Comparison of ENCODE assay signal across 8 mouse cellular contexts in the genomic region with DNA sequence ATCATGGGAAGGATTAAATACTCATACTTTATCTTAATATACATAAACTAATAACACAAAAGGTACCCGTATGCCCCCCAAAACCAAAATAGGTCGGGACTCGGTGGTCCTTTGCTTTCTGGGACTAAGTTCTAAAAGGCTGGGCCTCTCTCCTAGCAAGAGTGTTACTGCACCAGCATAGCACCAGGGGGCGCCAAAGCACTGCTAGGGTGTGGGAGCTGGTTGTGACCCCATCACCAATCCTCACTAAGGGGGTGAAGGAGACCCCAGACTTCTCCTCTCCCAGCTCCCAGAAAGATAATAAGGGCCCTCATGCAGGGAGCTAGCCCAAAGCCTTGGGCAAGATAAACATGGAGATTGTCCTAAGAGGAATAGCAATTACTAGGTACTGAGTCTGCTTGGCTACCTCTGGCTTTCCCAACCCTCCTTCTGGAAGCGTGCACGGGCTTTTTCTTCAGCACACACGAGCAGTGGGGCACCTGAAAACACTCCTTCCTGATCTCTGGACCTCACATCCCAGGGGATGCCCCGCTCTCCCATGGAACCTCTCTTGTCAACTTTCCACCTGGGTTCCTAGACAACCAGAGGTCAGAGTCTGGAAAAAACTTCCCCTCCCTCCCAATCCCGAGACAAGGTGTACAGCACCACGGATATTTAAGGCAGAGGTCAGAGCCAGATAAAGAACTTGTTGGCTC. TPM values are rescaled to one million over a fixed set of nuclear protein-coding genes. Genes with fewer than 3 reads are reported as not detected.
DNase-seq lines count a peak whose midpoint lies in the region; ATAC-seq lines count a peak whose summit lies in the region.

No protein-coding gene starts in this region.

- no peak for ATAC-seq in embryonic facial prominence, embryonic 11.5 days (replicated peaks; ENCODE audit: insufficient number of reproducible peaks, low FRiP score, low TSS enrichment, low read depth)
- peak; percentile 36 for ATAC-seq in megakaryocyte progenitor cell, adult 5-6 weeks (replicated peaks; ENCODE audit: poor library complexity)

- H3K27ac ChIP-seq in heart, embryonic 10.5 days = no peak overlapping the region
- no peak overlapping the region for H3K27ac ChIP-seq in embryonic facial prominence, embryonic 11.5 days (replicated peaks; ENCODE audit: low read depth, low read length)

- peaks cover 67% of the 10 kb centered on the region for H3K4me1 ChIP-seq in heart, embryonic 10.5 days
- H3K4me1 ChIP-seq in embryonic facial prominence, embryonic 11.5 days (ENCODE audit: control insufficient read depth, insufficient read depth, low read length) = no peaks in the 10 kb centered on the region

- H3K27me3 ChIP-seq in heart, embryonic 10.5 days (ENCODE audit: insufficient read depth, poor library complexity, severe bottlenecking) = peaks cover 32% of the 10 kb centered on the region
- H3K27me3 ChIP-seq in embryonic facial prominence, embryonic 11.5 days (ENCODE audit: control insufficient read depth, insufficient read depth, low read length) = peaks cover 26% of the 10 kb centered on the region

- 28% methylated on average over 10 of the region's 10 CpGs for WGBS in heart, embryonic 10.5 days
- 32% methylated on average over 10 of the region's 10 CpGs for WGBS in embryonic facial prominence, embryonic 11.5 days

- H3K4me2 ChIP-seq in embryonic facial prominence, embryonic 11.5 days (ENCODE audit: low read depth, low read length) = no peak overlapping the region

- no peaks in the 10 kb centered on the region for H3K36me3 ChIP-seq in heart, embryonic 10.5 days
- no peaks in the 10 kb centered on the region for H3K36me3 ChIP-seq in embryonic facial prominence, embryonic 11.5 days (replicated peaks; ENCODE audit: control insufficient read depth, insufficient read depth, low read depth, low read length)

- no peaks in the 10 kb centered on the region for H3K9me3 ChIP-seq in heart, embryonic 10.5 days
- no peaks in the 10 kb centered on the region for H3K9me3 ChIP-seq in embryonic facial prominence, embryonic 11.5 days (replicated peaks; ENCODE audit: control insufficient read depth, low read length)

- no peak overlapping the region for H3K9ac ChIP-seq in embryonic facial prominence, embryonic 11.5 days (replicated peaks; ENCODE audit: low read length)

- DNase-seq in heart, adult 11 months = peak; percentile 96
- DNase-seq in heart, embryonic 10.5 days (ENCODE audit: low spot score) = no peak
- peak; percentile 80 for DNase-seq in 416B (ENCODE audit: low read depth)
- DNase-seq in adrenal gland, postnatal 10 days = peak; percentile 90
- peak; percentile 81 for DNase-seq in embryonic facial prominence, embryonic 11.5 days (ENCODE audit: low spot score)
- peak; percentile 82 to 84 for DNase-seq in kidney, postnatal 25 days
- peak; percentile 83 to 98 for DNase-seq in thymus, postnatal 10 days (ENCODE audit: low spot score in 2 of 2)

- no peak overlapping the region for H3K4me3 ChIP-seq in heart, embryonic 10.5 days
- H3K4me3 ChIP-seq in embryonic facial prominence, embryonic 11.5 days (ENCODE audit: low read depth, low read length) = no peak overlapping the region

RNA-seq across cellular contexts. Expression of gene Slc9a3r1, which starts 2.1 kb away (rescaled TPM):
- polyA plus RNA-seq in heart, embryonic 10.5 days (2016; fragmentation: Nextera tagmentation; extraction: Ambion mirVana) = 29.5 and 74.6 TPM in 2 replicates
- total RNA-seq in adrenal gland, postnatal 10 days (2021) = 10 to 100 TPM; 26.3 to 30.4 TPM
- 31.3 and 36.0 TPM in 2 replicates for polyA plus RNA-seq in embryonic facial prominence, embryonic 11.5 days (2014; fragmentation: Nextera tagmentation; extraction: Ambion mirVana)
- total RNA-seq in megakaryocyte progenitor cell, adult 5-6 weeks (2015) = 51.4 TPM in 2 replicates
- 44.7 and 49.4 TPM in 2 replicates for total RNA-seq in megakaryocyte progenitor cell, adult 5-6 weeks (2017)

RNA-seq across cellular contexts. Expression of gene Tmem104, which starts 26.3 kb away (rescaled TPM):
- 9.6 TPM in 2 replicates for polyA plus RNA-seq in heart, embryonic 10.5 days (2016; fragmentation: Nextera tagmentation; extraction: Ambion mirVana)
- 10 to 100 TPM in 1 of 2 experiments, 1 to 10 TPM in 1; 9.5 to 15.7 TPM for total RNA-seq in adrenal gland, postnatal 10 days (2021)
- 6.9 and 7.7 TPM in 2 replicates for polyA plus RNA-seq in embryonic facial prominence, embryonic 11.5 days (2014; fragmentation: Nextera tagmentation; extraction: Ambion mirVana)
- total RNA-seq in megakaryocyte progenitor cell, adult 5-6 weeks (2015) = 7.8 and 8.3 TPM in 2 replicates
- total RNA-seq in megakaryocyte progenitor cell, adult 5-6 weeks (2017) = 2.4 and 8.2 TPM in 2 replicates

RNA-seq across cellular contexts. Expression of gene Nat9, which starts 26.6 kb away (rescaled TPM):
- polyA plus RNA-seq in heart, embryonic 10.5 days (2016; fragmentation: Nextera tagmentation; extraction: Ambion mirVana) = 15.8 and 17.0 TPM in 2 replicates
- total RNA-seq in adrenal gland, postnatal 10 days (2021) = 10 to 100 TPM; 27.4 to 28.4 TPM
- polyA plus RNA-seq in embryonic facial prominence, embryonic 11.5 days (2014; fragmentation: Nextera tagmentation; extraction: Ambion mirVana) = 15.5 and 19.5 TPM in 2 replicates
- total RNA-seq in megakaryocyte progenitor cell, adult 5-6 weeks (2015) = 17.4 and 17.8 TPM in 2 replicates
- total RNA-seq in megakaryocyte progenitor cell, adult 5-6 weeks (2017) = 20.2 and 25.5 TPM in 2 replicates

RNA-seq across cellular contexts. Expression of gene Cd300lf, which starts 27.2 kb away (rescaled TPM):
- polyA plus RNA-seq in heart, embryonic 10.5 days (2016; fragmentation: Nextera tagmentation; extraction: Ambion mirVana) = 0.08 and 0.27 TPM in 2 replicates
- 1 to 10 TPM; 1.1 to 1.3 TPM for total RNA-seq in adrenal gland, postnatal 10 days (2021)
- polyA plus RNA-seq in embryonic facial prominence, embryonic 11.5 days (2014; fragmentation: Nextera tagmentation; extraction: Ambion mirVana) = not detected in 2 replicates
- 2.1 and 2.3 TPM in 2 replicates for total RNA-seq in megakaryocyte progenitor cell, adult 5-6 weeks (2015)
- 1.6 and 1.8 TPM in 2 replicates for total RNA-seq in megakaryocyte progenitor cell, adult 5-6 weeks (2017)
